Mouse (Mus musculus) heart, embryonic 11.5 days (tissue): ENCODE results near the gene Rai14. TPM values are rescaled to one million over a fixed set of nuclear protein-coding genes. Genes with fewer than 3 reads are reported as not detected.
A peak's percentile ranks its signal among the peaks of the same experiment; 100 is the strongest.

Source experiments
- ATAC-seq: fragments of 200-750 bp; cut with Nextera tagmentation; replicated peaks from 2 replicates; pipeline ENCODE4 v1.8.0; 2017; ENCODE audit warnings: moderate library complexity; ENCODE audit not compliant: insufficient number of reproducible peaks, low FRiP score, low TSS enrichment
- H3K27ac ChIP-seq: fragments of 300-500 bp; sonication (generic); 2 replicates; pipeline ENCODE4 v1.5.1; 2014; ENCODE audit warnings: mild to moderate bottlenecking, low read depth, low read length
- H3K27me3 ChIP-seq: fragments of 300-500 bp; sonication (generic); 2 replicates; pipeline ENCODE4 v1.6.1; 2014; ENCODE audit warnings: mild to moderate bottlenecking, low read length, mixed read lengths; ENCODE audit not compliant: control insufficient read depth, insufficient read depth
- H3K36me3 ChIP-seq: fragments of 300-500 bp; sonication (generic); 2 replicates; pipeline ENCODE4 v1.6.1; 2014; ENCODE audit warnings: mild to moderate bottlenecking, low read length, moderate library complexity, mixed read lengths; ENCODE audit not compliant: control insufficient read depth, insufficient read depth
- H3K4me1 ChIP-seq: fragments of 300-500 bp; sonication (generic); 2 replicates; pipeline ENCODE4 v1.6.1; 2014; ENCODE audit warnings: low read length; ENCODE audit not compliant: control insufficient read depth, insufficient read depth
- H3K4me2 ChIP-seq: fragments of 300-500 bp; sonication (generic); 2 replicates; pipeline ENCODE4 v1.6.1; 2014; ENCODE audit warnings: mild to moderate bottlenecking, moderate library complexity
- H3K4me3 ChIP-seq: fragments of 300-500 bp; sonication (generic); 2 replicates; pipeline ENCODE4 v1.5.1; 2014; ENCODE audit warnings: low read depth, low read length
- H3K9ac ChIP-seq: fragments of 300-500 bp; sonication (generic); 2 replicates; pipeline ENCODE4 v1.6.1; 2014; ENCODE audit warnings: mild to moderate bottlenecking, low read depth, low read length, moderate library complexity
- H3K9me3 ChIP-seq: fragments of 300-500 bp; sonication (generic); replicated peaks from 2 replicates; pipeline ENCODE4 v1.6.1; 2016; ENCODE audit warnings: low read length; ENCODE audit not compliant: control insufficient read depth
- WGBS: fragments of 180-500 bp; shearing (Covaris S2); extraction: QIAGEN DNeasy Blood & Tissue Kit; methylation state at CpG from one replicate; pipeline ENCODE4 v1.1.7; 2014; ENCODE audit not compliant: insufficient replicate concordance; 5-methylcytosine and 5-hydroxymethylcytosine counted together
- polyA plus RNA-seq: library from polyadenylated mRNA; unstranded; fragments of >200 nt; fragmentation: Nextera tagmentation; extraction: Ambion mirVana; gene quantifications from 2 replicates; pipeline ENCODE4 v1.2.1, GENCODE M21; 2014

The Rai14 gene
- polyA plus RNA-seq, 1 experiment from 2014 or later: 30.5 TPM

DNA sequence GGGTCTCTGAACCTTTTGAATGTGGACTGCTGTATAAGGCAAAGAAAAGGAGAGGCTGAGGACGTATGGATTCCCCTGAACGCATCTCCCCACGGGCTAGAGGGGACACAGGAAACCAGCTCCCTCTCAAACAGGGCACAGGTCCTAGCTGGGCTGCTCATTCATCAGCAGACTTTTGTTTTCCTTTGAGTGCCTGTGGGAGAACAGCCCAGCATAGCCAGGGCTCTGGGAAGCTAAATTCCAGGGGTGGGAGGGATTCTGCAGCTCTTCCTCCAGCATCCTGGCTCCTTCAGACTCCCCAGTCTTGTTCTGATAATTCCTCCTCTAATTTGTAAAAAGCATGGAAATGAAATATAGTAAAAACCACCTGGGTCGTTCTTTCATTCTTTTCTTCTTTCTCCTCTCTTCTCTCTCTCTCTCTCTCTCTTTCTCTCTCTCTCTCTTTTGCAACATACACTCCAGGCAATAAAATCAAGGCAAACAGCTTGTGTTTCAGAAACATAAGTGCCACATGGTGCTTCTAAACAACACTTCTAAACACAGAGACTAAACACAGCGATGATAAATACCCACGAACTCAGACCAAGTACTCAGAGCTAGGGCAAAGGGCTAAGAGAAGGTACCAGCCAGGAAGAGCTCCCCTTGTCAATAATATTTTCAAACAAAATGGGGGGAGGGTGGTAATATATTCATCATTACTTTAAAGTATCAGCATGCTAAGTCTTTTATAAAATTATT is 65.9 kb downstream of the Rai14 start:
- no peak overlapping the region for H3K4me3 ChIP-seq
- peaks cover 5% of the 10 kb centered on the region; the same call in 1 of the 2 replicates for H3K4me1 ChIP-seq
- no peak overlapping the region for H3K9ac ChIP-seq
- no peaks in the 10 kb centered on the region for H3K9me3 ChIP-seq
- WGBS: 16% methylated on average over 6 of the region's 6 CpGs
- H3K36me3 ChIP-seq: no peaks in the 10 kb centered on the region
- H3K27me3 ChIP-seq: peaks cover 6% of the 10 kb centered on the region; the same call in 1 of the 2 replicates
- no peak; the same call in 1 of the 2 replicates for ATAC-seq
- 0 out of 2 replicates have a peak overlapping the region, but pooled peaks have one; percentile 8 for H3K4me2 ChIP-seq
- H3K27ac ChIP-seq: 0 out of 2 replicates have a peak overlapping the region, but pooled peaks have one; percentile 13

DNA sequence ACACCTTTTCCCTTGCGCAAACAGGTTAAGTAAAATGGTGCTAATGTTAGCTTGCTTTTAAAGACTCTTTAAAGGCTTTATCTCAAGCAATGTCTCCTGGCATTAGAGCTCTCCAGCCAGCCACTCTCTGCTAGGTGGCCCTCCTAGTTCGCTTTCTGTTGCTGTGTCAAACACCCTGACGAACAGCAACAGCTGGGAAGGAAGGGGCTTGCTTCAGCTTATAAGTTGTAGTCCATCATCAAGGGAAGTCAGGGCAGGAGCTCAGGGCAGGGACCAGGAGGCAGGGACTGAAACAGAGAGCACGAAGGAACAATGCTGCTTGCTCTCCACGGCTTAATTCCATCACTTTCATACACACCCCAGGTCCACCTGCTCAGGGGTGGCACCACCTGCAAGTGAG is 68.1 kb downstream of the Rai14 start:
- Histone ChIP-seq H3K36me3 (no peaks in the 10 kb centered on the region), H3K27ac (no peak overlapping the region), H3K4me3 (no peak overlapping the region), H3K4me1 (peaks cover 5% of the 10 kb centered on the region; the same call in 1 of the 2 replicates), H3K9ac (no peak overlapping the region), H3K4me2 (no peak overlapping the region), H3K9me3 (no peaks in the 10 kb centered on the region), H3K27me3 (peaks cover 6% of the 10 kb centered on the region; the same call in 1 of the 2 replicates)
- WGBS: 72% methylated on average over 5 of the region's 5 CpGs
- no peak for ATAC-seq

- peaks cover 6% of the 10 kb centered on the region; the same call in 1 of the 2 replicates for H3K27me3 ChIP-seq
- no peak overlapping the region for H3K9ac ChIP-seq
- WGBS: 63% methylated on average over 8 of the region's 8 CpGs
- peaks cover 5% of the 10 kb centered on the region; the same call in 1 of the 2 replicates for H3K4me1 ChIP-seq
- H3K9me3 ChIP-seq: no peaks in the 10 kb centered on the region
- H3K27ac ChIP-seq: no peak overlapping the region
- ATAC-seq: no peak
- no peak overlapping the region for H3K4me3 ChIP-seq
- no peaks in the 10 kb centered on the region for H3K36me3 ChIP-seq
- H3K4me2 ChIP-seq: no peak overlapping the region
These were observed 69.3 kb downstream of the Rai14 start for GRCm38 (mm10) chr15:10645101-10645500.

GRCm38 (mm10) chr15:10643819-10644218 is 70.6 kb downstream of the Rai14 start:
- 82% methylated on average over 3 of the region's 3 CpGs for WGBS
- H3K4me2 ChIP-seq: no peak overlapping the region
- H3K4me1 ChIP-seq: peaks cover 5% of the 10 kb centered on the region; the same call in 1 of the 2 replicates
- no peak overlapping the region for H3K27ac ChIP-seq
- no peak for ATAC-seq
- peaks cover 6% of the 10 kb centered on the region; the same call in 1 of the 2 replicates for H3K27me3 ChIP-seq
- no peak overlapping the region for H3K9ac ChIP-seq
- H3K36me3 ChIP-seq: no peaks in the 10 kb centered on the region
- H3K9me3 ChIP-seq: no peaks in the 10 kb centered on the region
- no peak overlapping the region for H3K4me3 ChIP-seq

- no peak for ATAC-seq
- Histone ChIP-seq H3K4me3 (no peak overlapping the region), H3K9ac (no peak overlapping the region), H3K9me3 (no peaks in the 10 kb centered on the region), H3K27me3 (peaks cover 6% of the 10 kb centered on the region; the same call in 1 of the 2 replicates), H3K4me1 (peaks cover 3% of the 10 kb centered on the region; the same call in 1 of the 2 replicates), H3K36me3 (no peaks in the 10 kb centered on the region), H3K4me2 (no peak overlapping the region), H3K27ac (no peak overlapping the region)
- WGBS: 74% methylated on average over 4 of the region's 4 CpGs
These were observed 71.2 kb downstream of the Rai14 start for GRCm38 (mm10) chr15:10643224-10643623.

DNA sequence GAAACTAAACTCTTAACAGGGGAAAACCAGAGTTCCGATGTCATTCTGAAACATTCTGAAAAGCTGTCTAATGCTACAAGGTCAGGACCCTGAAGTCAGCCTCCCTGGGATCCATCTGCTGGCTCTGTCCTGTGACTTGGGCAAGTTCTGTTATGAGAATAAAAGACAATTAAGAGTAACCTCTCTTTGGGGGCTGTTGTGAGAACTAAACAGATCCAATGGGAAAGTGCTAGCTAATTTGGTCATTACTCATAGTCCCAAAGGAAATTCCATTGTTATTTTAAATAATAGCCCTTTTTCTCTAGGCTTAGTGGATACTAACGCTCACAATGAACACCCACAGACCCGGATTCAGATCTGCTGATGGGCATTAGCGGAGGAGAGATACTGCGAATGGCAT is 72.0 kb downstream of the Rai14 start:
- Histone ChIP-seq H3K4me2 (no peak overlapping the region), H3K9ac (no peak overlapping the region), H3K4me3 (no peak overlapping the region), H3K4me1 (no peaks in the 10 kb centered on the region), H3K27ac (no peak overlapping the region), H3K36me3 (no peaks in the 10 kb centered on the region), H3K27me3 (peaks cover 6% of the 10 kb centered on the region; the same call in 1 of the 2 replicates), H3K9me3 (no peaks in the 10 kb centered on the region)
- ATAC-seq: no peak
- WGBS: 66% methylated on average over 5 of the region's 5 CpGs

DNA sequence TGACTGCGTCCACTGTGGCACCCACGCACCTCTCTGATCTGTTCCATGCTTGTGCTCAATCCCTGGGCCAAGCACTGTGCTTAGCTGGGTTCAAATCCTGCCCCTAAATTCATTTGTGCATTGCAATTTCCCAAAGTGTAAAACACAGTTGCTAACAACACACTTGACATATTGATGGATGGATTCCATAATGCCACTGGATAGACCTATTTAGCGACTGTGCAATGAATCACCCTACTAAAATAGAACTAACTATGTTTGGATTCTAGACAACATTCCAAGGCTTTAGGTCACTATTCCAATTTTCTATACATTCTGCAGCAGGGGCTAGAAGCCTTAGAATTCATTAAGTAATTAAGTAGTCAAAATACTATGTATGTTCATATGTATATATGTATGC is 73.7 kb downstream of the Rai14 start:
- no peaks in the 10 kb centered on the region for H3K36me3 ChIP-seq
- WGBS: 83% methylated on average over 3 of the region's 3 CpGs
- ATAC-seq: no peak
- no peaks in the 10 kb centered on the region; the same call in 1 of the 2 replicates for H3K4me1 ChIP-seq
- H3K9me3 ChIP-seq: no peaks in the 10 kb centered on the region
- H3K27ac ChIP-seq: no peak overlapping the region
- no peak overlapping the region for H3K9ac ChIP-seq
- H3K4me2 ChIP-seq: no peak overlapping the region
- no peak overlapping the region for H3K4me3 ChIP-seq
- no peaks in the 10 kb centered on the region for H3K27me3 ChIP-seq

DNA sequence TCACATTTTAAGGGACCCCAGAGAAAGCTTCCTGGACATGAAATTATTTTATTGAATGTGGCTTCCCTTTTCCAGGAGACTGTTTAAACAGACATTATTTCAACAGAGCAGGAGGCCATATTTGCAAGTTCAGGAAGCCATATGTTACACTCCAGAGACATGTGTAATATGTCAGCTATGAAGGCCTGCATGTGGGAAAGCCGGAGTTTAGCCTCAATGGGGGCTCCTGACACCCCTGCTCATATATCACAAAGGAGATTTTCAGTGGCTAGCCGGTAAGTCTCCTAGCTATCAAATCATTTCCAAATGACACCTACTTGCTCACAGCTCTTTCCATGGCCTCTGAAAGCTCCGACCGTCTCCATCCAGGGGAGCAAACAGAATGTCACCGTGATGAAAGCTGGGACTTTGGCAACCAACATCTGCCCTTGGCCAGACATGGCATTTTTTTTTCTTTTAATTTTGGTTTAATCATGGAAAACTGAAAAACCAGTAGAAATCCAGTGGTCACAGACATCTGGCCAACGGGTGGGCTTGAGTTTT is 77.1 kb downstream of the Rai14 start:
- Histone ChIP-seq H3K36me3 (no peaks in the 10 kb centered on the region), H3K9ac (no peak overlapping the region), H3K4me3 (no peak overlapping the region), H3K27ac (no peak overlapping the region), H3K4me1 (peaks cover 8% of the 10 kb centered on the region; the same call in 1 of the 2 replicates), H3K27me3 (no peaks in the 10 kb centered on the region), H3K9me3 (no peaks in the 10 kb centered on the region), H3K4me2 (no peak overlapping the region)
- WGBS: 74% methylated on average over 6 of the region's 6 CpGs
- no peak for ATAC-seq
